Mouse (Mus musculus) cerebellum, postnatal 14 days (tissue): Measurements from ENCODE around the gene Ceacam2.
A peak's percentile ranks its signal among the peaks of the same experiment; 100 is the strongest.
"Not testable (repeated sequence)": the region's sequence is repeated elsewhere in the genome, so short reads cannot be mapped to it uniquely, and the experiment has no call there.

Experiments used
- DNase-seq, 2 experiments: peaks; one replicate each; pipeline ENCODE4 v3.0.0; 2021; ENCODE audit warnings: mixed read lengths in 2 of 2

Gene Ceacam2

DNA sequence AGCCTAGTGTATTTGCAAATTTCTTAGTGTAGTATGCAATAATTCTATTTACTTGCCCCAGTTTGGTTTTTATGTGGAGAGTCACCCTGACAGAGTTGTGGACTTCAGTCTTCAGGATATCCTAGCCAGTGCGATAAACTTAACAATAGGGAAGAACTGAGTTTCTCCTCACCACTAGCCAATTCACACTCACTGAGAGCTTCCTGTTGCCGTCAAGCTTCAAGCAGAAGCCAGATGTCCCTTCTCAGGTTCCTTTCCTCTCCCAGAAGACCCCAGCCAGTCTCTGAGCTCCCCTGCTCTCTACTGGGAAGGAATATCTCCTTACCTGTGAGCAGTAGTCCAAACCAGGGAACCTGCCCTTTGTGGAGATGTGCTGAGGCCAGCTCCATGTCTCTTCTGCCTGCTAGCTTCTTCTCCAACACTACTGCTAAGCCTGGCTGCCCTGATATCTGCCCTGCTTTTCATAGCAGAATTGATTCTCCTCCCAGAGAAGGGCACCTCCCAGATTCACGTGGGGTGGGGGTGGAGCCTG is at the start of gene Ceacam2:
TSS of gene Ceacam2 (minus strand) at position 482 of the 532 bp plus-strand sequence.
- not testable (repeated sequence) for DNase-seq

DNA sequence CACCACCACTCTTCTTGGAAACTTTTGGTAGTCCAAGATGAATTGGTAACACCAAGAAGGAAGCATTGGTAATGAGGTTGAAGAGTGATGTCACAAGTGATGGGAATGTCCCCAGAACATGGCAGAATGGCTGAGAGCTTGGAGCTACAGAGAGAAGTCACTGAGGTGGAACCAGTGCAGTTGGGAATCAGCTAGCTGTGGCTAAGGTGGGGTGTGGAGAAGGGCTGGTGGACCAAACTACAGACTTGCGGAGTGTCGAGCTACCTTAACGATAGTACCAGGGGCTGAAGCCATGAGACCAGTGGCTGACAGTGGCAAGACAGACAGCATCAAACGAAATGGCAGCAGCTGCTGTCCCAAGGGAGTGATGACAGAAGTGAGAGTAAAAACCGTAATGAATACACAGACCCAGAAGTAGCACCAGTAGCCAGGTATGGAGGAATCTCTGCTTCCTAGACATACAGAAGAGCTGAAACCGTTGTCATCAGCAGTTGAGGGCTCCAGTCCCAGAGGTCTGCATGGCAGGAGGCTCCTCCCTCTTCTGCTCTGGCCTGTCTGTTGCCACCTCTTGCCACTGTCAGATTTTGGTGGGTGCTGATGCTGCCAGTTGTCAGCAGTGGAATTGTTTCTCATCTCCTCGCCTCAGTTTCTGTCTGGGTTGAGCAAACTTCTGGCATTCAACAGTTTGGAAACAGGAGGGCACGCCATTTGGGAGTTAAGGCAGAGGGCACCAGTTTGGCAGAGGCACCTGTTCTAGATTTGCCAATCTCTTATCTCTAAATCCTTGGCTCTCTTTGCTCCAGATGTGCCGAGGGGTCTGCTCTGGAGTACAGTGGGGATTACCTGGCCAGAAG is 45.9 kb upstream of the Ceacam2 start:
- DNase-seq: no peak

DNA sequence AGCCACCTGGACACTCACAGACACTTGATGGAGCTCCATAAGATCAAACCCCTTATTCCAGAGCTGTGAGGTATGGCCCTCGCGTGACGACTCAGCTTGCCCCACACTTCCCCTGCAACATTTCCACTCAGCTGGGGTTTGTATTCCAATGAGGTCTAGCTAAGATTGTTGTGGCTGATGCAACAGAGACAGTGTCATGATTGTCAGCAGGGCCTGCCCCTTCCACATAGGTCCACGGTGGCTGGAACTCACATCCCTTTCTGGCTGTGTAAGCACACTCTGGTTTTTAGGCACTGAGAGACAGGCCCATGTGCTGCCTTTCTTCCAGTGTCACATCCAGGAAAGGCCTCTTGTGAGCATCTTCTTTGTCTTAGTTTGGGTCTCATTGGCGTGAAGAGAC is 45.0 kb upstream of the Ceacam2 start:
- DNase-seq: no peak

DNA sequence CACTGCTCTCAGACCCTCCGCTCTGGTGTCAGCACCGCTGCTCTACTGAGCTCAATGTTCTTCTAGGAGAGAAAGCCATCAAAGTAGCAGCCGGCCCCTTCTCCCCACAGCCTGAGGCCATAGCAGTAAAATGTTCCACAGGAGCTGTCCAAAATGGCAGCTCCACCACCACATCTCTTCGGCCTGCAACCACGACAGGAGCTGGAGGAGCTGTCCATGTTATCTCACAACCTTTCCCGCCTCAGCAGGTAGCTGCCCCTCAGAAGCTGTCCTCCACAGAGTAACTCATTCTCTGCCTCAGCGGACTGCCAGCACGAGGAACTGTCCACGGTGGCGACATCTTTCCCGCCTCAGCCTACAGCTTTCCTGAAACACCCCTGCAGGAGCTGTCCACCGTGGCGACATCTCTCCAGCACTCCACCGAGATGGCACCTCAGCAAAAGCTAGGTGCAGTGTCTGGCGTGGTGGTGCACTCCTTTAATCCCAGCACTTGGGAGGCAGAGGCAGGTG is 42.7 kb upstream of the Ceacam2 start:
- DNase-seq: no peak

DNA sequence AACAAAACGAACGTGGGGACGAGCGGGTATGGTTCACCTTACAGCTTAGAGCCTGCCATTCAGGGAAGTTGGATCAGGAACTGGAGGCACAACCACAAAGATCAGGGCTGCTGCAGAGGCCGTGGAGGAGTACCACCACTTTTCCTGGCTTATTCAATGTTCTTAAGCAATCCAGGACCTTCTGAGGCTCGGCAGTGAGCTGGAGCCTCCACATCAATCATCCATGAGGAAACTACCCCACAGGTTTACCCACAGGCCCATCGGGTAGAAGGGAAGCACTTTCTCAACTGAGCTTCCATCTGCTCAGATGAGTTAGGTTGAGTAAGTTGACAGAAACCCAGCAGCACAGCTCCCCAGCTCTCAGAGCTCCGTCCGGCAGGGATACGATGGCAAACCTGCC is 39.8 kb upstream of the Ceacam2 start:
- DNase-seq: no peak

DNA sequence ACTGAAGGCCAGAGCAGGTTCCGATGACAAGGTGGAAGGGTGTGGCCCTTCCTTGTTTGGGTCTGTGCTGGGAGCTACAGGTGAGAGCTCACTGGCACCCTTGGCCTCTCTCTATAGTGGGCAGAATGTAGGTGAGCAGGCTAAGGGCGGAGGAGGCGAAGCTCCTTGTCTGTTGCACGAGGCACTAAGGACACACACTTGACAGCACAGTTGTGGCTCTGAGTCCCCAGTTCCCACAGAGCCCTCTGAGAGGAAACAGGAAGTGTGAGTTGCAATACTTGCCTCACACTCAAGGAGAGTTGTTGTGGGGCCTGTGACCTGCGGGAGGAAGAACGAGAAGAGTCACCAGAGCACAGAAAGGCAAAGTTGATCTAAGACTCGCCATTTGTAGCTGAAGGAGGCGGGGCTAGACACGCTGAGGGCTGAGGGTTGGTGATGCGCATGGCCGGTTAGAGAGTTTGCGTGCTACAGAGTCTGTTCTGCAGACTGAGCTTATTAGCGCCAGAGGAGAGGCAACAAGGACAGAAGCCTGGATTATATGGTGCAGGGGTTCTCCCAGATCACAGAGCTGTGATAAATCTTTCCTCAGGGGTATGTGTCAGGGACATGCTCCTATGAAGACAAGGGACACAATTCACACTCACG is 37.3 kb upstream of the Ceacam2 start:
- DNase-seq: not testable (repeated sequence)

DNA sequence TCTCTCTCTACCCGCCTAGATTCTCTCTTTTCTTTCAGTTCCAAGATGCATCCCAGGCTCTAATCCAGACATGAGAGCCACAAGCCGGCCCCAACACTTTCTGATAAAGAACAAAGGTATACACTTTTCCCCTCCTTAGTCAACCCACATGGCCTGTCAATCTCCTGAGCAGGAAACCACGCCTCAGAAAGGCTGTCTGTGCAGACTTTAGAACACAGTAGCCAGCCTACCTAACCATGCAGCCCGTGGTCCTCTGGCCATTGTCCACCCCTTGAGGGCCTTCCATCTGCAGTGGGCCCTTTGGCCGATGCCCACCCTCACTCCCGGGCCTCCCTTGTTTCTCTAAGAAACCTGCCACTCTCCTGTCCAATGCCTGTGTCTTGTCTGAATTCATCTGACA is 36.7 kb upstream of the Ceacam2 start:
- not testable (repeated sequence) for DNase-seq

DNA sequence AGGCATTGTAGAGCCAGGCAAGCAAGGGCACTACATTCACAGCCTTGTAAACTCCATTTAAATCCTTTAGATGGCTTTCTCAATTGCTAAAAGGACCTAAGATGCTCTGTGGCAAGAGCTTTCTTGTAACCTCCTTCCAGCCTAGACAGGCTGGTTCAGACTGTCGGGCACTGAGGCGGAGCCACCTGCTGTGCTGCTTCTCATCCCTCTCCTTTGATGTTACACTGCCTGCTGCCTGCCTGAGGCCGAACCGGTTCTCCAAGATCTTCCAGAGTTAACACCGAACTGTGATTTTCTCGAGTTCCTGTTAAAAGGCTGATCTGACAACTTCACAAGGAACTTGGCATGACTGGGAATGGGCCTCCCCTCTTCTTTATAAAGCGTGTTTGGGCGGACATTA is 36.2 kb upstream of the Ceacam2 start:
- no peak for DNase-seq

DNA sequence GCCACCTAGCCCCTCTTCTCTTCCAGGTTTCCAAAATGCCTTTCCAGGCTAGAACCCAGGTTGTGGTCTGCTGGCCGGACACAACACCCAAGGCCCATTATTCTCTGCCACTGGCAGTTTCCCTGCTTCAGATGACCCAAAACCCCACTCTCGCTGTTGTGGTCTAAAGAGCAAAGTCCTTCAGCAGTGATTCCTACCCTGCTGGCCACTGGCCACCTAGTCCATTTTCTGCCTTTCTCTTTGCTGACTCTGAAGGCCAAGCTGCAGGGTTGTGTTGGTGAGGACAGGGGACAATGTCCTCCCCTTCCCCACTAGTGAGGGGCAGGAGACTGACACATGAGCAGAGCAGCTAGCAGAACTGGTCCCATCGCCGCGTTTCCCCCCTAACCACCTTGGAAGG is 35.4 kb upstream of the Ceacam2 start:
- DNase-seq: no peak

DNA sequence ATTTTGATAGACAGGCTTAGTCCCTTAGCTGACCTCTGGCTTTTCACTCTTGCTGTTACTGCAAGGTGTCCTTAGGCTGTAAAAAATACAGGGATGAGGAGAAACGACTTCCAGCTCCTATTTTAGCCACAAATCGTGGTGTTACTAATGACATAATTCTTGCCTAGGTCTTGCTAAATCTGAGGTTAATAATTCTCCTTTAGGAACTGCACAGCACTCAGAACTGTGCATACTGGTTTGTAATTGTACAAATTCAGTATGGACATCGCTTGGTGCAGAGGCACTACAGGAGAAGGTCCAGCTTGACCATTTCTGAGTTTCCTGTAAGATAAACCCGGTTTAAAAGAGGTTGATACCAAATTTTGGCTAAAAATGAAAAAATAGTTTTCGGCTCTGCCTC is 34.1 kb upstream of the Ceacam2 start:
- DNase-seq: not testable (repeated sequence)

DNA sequence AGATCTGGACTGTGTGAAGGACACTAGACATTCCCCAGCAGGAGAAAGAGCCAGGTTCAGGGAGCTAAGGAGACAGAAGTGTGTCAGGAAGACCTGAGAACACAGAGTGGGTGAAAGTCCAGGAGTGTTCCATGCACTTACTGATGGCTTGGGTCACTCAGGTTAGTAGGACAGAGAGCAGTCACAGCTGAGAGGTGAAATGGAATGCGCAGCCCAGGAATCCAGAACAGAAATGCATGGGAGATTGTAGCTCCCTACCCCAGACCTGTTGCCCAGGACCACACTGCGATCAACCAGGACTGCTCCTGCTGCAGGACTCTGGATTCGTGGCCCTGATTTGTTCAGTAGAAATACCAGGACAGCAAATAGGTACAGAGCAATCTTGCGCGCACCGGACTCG is 29.1 kb upstream of the Ceacam2 start:
- DNase-seq: no peak

DNA sequence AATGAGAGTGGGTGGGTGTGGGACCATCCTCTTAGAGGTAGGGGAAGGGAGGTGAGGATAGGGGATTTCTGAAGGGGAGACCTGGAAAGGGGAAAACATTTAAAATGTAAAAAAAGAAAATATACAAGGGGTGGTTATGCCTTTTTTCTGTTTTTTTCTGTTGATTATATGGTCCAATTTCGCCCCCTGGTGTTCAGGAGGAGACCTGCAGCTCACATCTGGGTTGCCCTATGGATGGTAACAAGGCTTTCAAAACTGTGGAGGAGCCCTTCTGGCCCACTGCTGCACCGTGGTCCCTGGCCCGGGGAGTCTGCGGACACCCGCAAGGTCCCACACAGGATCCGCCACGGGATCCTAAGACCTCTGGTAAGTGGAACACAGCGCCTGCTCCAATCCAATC is 1.8 kb upstream of the Ceacam2 start:
- peak; percentile 22 to 25 for DNase-seq

DNA sequence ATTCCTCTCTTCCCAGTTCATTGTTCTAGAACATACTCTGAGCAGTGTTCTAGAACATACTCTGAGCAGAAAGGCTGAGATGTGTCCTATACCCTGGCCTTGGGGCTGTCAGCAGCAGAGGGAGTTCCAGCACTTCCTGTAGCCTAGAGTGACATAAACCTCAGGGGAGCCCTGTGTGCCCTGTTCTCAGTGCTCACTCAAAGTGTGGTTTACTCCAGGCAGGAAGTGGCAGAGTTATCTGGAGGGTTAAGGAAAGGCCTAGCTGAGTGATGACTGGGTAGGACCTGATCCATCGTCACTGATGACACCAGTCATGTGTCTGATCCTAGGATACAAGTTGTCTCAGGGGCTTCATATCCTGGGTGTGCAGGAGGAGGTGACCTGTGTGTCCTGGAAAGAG is 297 bp upstream of the Ceacam2 start:
- not testable (repeated sequence) for DNase-seq

DNA sequence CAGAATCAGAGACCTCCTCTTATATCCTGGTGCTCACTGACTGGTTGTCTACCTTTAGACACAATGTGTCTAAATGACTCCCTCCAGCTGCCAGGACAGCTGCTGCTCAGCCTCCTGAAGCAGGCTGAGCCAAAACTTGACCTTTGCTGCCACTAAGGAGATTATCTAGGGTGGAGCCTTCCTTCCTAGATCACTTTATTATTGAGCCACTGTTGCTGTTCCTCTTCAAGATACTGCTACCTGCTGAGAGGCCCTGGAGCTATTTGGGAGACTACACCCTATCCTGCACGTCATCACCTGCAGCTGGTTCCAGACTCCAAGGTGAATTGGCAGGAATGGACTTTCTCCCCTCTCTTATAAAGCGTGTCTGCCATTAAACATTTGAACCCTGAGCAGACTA is 8.8 kb downstream of the Ceacam2 start:
- DNase-seq: no peak

DNA sequence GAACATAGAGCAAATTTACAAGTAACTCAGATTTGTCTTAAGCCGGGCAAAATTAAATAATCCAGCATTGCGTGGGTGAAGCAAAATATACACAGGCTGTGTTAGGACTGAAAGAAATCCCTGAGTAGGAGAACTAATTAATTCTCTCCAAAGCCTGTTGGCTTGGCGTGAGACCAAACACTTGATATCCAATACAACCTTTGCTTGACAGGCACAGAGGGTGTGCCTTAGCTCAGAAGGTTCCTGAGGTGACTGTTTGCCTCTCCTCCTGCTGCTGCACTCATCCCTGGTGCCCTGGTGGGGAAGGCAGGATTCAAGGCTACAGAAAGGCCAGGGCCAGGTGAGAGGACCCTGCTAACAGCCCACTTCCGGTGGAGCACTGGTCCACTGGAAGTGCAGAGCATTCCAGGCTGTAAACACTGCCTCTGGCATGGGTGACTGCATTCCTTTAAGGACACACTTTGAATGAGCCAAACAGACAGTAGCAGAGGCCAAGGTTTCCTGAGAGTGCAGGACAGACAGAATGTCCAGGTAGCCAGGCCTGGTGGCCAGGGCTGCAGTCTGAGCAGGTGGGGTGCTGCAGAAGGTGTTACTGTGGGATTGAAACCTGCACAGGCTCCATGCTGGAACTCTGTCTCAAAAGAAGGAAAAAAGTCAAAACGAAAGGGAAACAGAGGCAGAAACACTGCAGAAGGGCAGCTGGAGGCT is 23.4 kb downstream of the Ceacam2 start:
- not testable (repeated sequence) for DNase-seq

DNA sequence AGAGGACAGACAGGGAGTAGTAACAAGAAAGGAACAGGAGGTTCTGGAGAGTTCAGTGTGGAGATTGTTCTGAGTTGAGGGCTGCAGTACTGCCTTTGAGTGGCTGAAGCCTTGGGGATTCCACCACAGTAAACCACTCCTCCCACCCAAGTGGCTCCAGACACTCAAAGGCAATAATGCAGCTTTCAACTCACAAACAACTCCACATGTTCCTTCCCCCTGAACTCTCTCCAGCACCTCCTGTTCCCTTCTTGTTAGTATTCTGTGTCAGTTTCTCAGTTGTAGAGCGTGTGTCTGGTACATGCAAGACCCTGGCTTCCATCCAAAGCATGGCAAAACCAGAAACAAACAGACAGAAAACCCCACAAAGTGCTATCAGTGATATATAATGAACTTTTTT is 24.0 kb downstream of the Ceacam2 start:
- peak in 1 of 2 experiments; percentile 15 for DNase-seq

DNA sequence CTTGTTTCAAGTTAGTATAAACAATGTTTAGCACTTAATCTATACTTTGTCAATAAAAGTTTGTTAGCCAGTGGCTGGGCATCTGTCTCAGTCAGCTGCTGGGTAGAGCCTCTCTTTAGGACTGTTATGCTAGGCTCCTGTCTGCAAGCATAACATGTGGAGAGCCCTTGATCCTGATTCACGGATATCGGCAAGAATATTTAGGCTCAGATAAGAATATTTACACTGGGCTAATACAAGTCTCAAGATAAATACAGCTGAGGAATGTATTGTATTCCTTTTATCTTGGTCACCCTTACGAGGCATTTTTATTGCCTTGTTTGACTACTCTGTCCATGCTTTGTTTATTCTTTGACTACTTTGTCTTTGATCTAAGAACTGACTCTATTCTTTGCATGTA is 29.7 kb downstream of the Ceacam2 start:
- DNase-seq: no peak

DNA sequence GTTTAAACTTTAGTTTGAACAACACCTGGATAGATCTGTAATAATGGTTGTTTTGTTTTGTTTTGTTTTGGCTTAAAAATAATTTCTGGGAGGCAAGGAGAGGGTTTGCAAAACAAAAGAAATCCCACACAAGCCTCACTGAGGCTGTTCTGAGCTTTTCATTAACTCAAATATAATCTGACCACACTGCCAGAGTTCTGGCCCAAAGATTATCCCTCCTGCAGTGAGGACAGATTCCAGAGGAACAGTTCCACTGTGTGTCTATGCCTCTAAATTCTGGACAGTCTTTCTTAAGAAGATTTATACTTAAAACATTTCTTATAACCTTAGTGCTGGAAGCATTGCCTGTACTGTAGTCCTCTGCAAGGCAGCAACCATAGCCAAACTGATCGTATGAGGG is 45.0 kb downstream of the Ceacam2 start:
- DNase-seq: no peak

DNA sequence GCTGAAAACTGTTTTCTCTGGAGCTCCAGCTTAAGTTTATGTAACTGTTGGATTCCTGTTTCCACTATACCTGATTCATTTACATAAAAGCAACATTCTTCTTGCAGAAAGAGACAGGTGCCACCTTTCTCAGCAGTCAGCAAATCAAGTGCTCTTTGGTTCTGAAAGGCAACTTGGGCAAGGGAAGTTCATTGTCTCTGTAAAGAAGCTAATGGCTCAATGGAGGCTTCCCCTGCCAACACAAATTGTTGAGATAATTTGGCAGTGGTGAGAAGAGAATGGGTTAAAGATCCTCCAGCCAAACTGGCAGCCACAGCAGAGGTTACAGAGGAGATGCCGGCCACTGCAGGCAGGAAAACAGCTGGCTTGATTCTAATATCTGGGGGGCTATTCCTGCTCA is 49.0 kb downstream of the Ceacam2 start:
- DNase-seq: not testable (repeated sequence)

DNA sequence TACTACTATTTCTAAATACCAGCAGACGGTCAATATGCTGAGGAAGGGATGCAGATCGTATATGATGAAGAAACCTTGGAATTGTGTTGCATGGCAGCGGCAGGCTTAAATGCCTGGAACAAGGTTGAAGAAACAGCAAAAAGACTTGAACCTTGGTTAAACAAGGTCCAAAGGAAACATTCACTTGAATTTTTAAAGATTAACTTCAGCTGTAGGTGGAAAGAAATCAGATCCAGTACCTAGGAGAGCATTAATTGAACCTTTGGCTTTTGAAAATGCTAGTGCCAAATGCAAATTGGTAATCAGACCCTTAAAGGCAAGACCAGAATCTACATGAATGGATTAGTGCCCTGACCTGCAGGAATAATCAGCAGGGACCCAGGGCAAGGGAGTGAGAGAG is 50.3 kb downstream of the Ceacam2 start:
- DNase-seq: not testable (repeated sequence)

DNA sequence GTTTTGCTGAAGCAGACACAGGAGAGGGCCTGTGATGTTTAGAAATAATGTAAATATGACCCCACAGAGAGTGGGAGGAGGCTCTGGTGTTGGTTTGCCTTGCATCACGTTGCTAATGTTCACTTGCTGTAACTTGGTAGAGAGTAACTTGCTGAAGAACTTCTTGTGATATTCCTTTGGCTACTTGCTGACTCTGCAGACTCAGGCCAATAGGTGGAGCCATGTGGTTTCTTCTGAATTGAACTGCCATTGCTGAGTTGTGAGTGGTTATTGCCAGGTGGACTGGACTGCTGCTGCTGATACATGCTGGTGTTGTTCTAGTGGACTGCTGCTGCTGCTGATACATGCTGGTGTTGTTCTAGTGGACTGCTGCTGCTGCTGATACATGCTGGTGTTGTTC is 53.5 kb downstream of the Ceacam2 start:
- peak; percentile 48 to 62 for DNase-seq

DNA sequence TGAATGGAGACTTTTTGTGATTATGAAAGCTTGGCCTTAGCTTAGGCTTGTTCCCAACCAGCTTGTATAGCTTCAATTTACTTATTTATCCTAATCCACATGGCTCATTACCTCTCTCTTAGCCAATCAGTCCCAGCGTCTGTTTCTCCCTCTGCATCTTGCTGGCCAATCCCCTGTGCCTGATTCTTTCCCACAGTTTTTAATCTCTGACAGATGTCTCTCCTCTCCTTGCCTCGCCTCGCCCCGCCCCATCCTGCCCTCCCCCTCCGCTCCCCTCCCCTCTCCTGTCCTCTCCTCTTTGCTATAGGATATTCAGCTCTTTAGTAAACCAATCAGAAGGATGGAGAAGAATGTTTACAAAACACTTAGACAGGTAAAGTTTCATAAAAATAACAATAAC is 54.6 kb downstream of the Ceacam2 start:
- no peak for DNase-seq

DNA sequence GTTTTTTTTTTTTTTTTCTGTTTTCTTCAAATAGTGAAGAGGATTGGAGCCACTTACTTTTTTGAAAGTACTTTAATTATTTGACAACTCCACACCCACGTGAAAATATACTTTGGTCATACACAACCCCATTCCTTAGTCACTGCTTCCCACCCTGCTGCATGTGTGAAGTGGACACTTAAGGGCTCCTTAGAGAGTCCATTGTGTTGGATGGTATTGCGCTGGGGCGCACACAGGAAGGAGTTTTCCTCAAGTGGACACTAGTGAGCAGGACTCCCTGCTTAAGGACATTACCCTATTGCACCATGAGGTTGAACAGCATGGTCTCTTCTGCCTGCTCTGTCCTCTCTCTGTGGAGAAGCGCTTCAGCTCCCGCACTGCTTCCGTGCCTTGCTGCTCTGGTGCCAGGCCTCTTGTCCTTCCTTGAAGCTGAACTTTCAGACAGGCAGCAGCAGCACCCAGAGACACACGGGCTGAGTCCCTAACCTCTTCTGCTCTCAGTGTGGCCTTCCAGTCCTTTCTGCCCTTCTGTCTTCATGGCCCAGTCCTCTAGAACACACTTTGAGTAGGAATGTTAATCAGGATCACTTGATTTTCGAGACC is 56.4 kb downstream of the Ceacam2 start:
- DNase-seq: no peak
